Mouse (Mus musculus) heart, embryonic 15.5 days (tissue): Measurements from ENCODE around the gene Exosc10. TPM values are rescaled to one million over a fixed set of nuclear protein-coding genes. Genes with fewer than 3 reads are reported as not detected.

ENCODE experiments used
- ATAC-seq: fragments of 200-750 bp; cut with Nextera tagmentation; replicated peaks from 2 replicates; pipeline ENCODE4 v1.8.0; 2017; ENCODE audit warnings: low read depth, moderate TSS enrichment; ENCODE audit not compliant: insufficient number of reproducible peaks, insufficient read depth, low FRiP score
- H3K27ac ChIP-seq: fragments of 300-500 bp; sonication (generic); 2 replicates; pipeline ENCODE4 v1.5.1; 2015; ENCODE audit warnings: mild to moderate bottlenecking, inconsistent platforms
- H3K27me3 ChIP-seq: fragments of 300-500 bp; sonication (generic); 2 replicates; pipeline ENCODE4 v1.6.1; 2015; ENCODE audit warnings: inconsistent platforms
- H3K36me3 ChIP-seq: fragments of 300-500 bp; sonication (generic); 2 replicates; pipeline ENCODE4 v1.6.1; 2015; ENCODE audit warnings: mild to moderate bottlenecking, inconsistent platforms
- H3K4me1 ChIP-seq: fragments of 300-500 bp; sonication (generic); replicated peaks from 2 replicates; pipeline ENCODE4 v1.6.1; 2015; ENCODE audit warnings: inconsistent platforms
- H3K4me2 ChIP-seq: fragments of 300-500 bp; sonication (generic); 2 replicates; pipeline ENCODE4 v1.6.1; 2015; ENCODE audit warnings: inconsistent platforms, mild to moderate bottlenecking, moderate library complexity
- H3K4me3 ChIP-seq: fragments of 300-500 bp; sonication (generic); 2 replicates; pipeline ENCODE4 v1.5.1; 2015; ENCODE audit warnings: mild to moderate bottlenecking, inconsistent platforms
- H3K9ac ChIP-seq: fragments of 300-500 bp; sonication (generic); 2 replicates; pipeline ENCODE4 v1.6.1; 2015; ENCODE audit warnings: mild to moderate bottlenecking, inconsistent platforms
- H3K9me3 ChIP-seq: fragments of 300-500 bp; sonication (generic); replicated peaks from 2 replicates; pipeline ENCODE4 v1.6.1; 2016; ENCODE audit warnings: inconsistent platforms
- WGBS: fragments of 180-500 bp; shearing (Covaris S2); methylation state at CpG from one replicate; pipeline ENCODE4 v1.1.7; 2015; ENCODE audit warnings: mixed read lengths; 5-methylcytosine and 5-hydroxymethylcytosine counted together
- polyA plus RNA-seq: library from polyadenylated mRNA; unstranded; fragments of >200 nt; fragmentation: Nextera tagmentation; extraction: Ambion mirVana; gene quantifications from 2 replicates; pipeline ENCODE4 v1.2.1, GENCODE M21; 2015

Gene Exosc10
- polyA plus RNA-seq, 1 experiment from 2014 or later: 56.4 TPM

DNA sequence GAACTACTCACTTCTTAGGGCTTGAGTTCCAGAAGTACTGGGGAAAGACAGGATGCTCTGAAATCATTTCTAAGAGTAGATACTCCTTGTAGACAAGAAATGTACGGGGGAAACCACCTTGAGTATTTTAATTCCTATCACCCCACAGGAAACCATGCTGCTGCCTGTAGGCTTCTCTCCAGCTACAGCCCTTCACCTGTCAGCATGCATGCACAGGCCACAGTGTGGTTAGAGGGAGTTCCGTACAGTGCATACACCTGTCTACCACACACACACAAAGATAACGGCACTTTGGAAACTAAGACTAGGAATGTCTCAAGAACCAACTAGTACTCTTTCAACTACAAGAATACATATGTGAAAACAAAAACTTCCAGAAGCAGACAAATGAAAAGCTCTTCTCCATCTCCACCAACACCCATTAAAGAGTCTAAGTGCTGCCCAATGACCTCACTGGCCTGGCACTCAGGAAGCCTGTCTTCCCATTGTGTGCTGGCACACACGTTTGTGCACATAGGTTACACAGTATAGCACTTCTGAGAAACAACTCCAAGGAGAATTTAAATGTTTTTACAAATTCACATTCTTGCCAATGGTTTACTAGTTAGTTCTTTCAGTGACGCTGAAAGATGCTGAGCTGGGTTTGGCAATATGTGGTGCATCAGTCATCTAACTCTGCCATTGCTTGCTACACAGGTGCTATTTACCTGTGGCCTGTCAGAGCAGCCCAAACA, 52.6 kb downstream of the Exosc10 start:
- no peak overlapping the region for H3K9ac ChIP-seq
- H3K27me3 ChIP-seq: no peaks in the 10 kb centered on the region
- no peaks in the 10 kb centered on the region for H3K9me3 ChIP-seq
- no peak for ATAC-seq
- 56% methylated on average over 5 of the region's 5 CpGs for WGBS
- H3K4me1 ChIP-seq: peaks cover 23% of the 10 kb centered on the region
- H3K27ac ChIP-seq: 0 out of 2 replicates have a peak overlapping the region, but pooled peaks have one; percentile 13
- H3K4me3 ChIP-seq: no peak overlapping the region
- no peak overlapping the region for H3K4me2 ChIP-seq
- peaks cover 25% of the 10 kb centered on the region for H3K36me3 ChIP-seq

GRCm38 (mm10) chr4:148612557-148612956, 54.3 kb downstream of the Exosc10 start:
- WGBS: 54% methylated on average over 4 of the region's 4 CpGs
- H3K4me3 ChIP-seq: no peak overlapping the region
- H3K36me3 ChIP-seq: peaks cover 41% of the 10 kb centered on the region
- no peaks in the 10 kb centered on the region for H3K27me3 ChIP-seq
- no peak overlapping the region for H3K27ac ChIP-seq
- H3K9ac ChIP-seq: no peak overlapping the region
- H3K4me2 ChIP-seq: no peak overlapping the region
- no peak for ATAC-seq
- peaks cover 23% of the 10 kb centered on the region for H3K4me1 ChIP-seq
- no peaks in the 10 kb centered on the region for H3K9me3 ChIP-seq

GRCm38 (mm10) chr4:148613738-148614137, 55.5 kb downstream of the Exosc10 start:
- Histone ChIP-seq H3K27ac (no peak overlapping the region), H3K9me3 (no peaks in the 10 kb centered on the region), H3K4me2 (no peak overlapping the region), H3K4me3 (no peak overlapping the region), H3K4me1 (peaks cover 17% of the 10 kb centered on the region), H3K36me3 (peaks cover 48% of the 10 kb centered on the region), H3K27me3 (no peaks in the 10 kb centered on the region), H3K9ac (no peak overlapping the region)
- 86% methylated on average over 9 of the region's 9 CpGs for WGBS
- no peak for ATAC-seq

DNA sequence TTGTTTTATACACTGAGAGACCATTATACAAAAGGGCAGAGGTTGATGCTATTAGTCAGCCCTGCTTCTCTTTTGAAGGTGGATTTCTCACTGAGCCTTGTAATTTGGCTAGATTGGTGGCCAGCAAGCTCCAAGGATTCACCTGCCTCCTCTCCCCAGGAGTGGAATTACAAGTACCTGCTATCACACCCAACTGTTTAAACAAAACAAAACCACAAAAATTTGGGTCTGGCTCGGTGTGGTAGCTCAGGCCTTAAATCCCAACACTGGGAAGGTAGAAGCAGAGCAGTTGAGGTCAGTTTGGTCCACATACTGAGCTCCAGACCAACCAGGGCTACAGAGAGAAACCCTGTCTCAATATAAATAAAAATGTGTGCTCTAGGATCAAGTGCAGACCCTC, 61.6 kb downstream of the Exosc10 start:
- whole genome bisulfite sequencing: 89% methylated on average over 1 of the region's 1 CpGs
- no peak for ATAC-seq
- Histone ChIP-seq H3K27ac (no peak overlapping the region), H3K4me1 (peaks cover 28% of the 10 kb centered on the region), H3K4me3 (no peak overlapping the region), H3K9me3 (no peaks in the 10 kb centered on the region), H3K4me2 (no peak overlapping the region), H3K27me3 (no peaks in the 10 kb centered on the region), H3K36me3 (peaks cover 91% of the 10 kb centered on the region), H3K9ac (no peak overlapping the region)

GRCm38 (mm10) chr4:148620718-148621117, 62.5 kb downstream of the Exosc10 start:
- Histone ChIP-seq H3K27ac (no peak overlapping the region), H3K27me3 (no peaks in the 10 kb centered on the region), H3K9me3 (no peaks in the 10 kb centered on the region), H3K9ac (no peak overlapping the region), H3K4me3 (no peak overlapping the region), H3K36me3 (peaks cover 85% of the 10 kb centered on the region), H3K4me1 (peaks cover 34% of the 10 kb centered on the region), H3K4me2 (no peak overlapping the region)
- ATAC-seq: no peak
- 94% methylated on average over 1 of the region's 1 CpGs for whole genome bisulfite sequencing

GRCm38 (mm10) chr4:148622485-148622884, 64.3 kb downstream of the Exosc10 start:
- H3K9me3 ChIP-seq: no peaks in the 10 kb centered on the region
- peaks cover 39% of the 10 kb centered on the region for H3K4me1 ChIP-seq
- H3K27ac ChIP-seq: no peak overlapping the region
- 94% methylated on average over 4 of the region's 4 CpGs for WGBS
- no peaks in the 10 kb centered on the region for H3K27me3 ChIP-seq
- no peak overlapping the region for H3K4me3 ChIP-seq
- no peak for ATAC-seq
- H3K9ac ChIP-seq: no peak overlapping the region
- peaks cover 69% of the 10 kb centered on the region for H3K36me3 ChIP-seq
- no peak overlapping the region for H3K4me2 ChIP-seq

- WGBS: 88% methylated on average over 4 of the region's 4 CpGs
- no peak for ATAC-seq
- Histone ChIP-seq H3K27me3 (no peaks in the 10 kb centered on the region), H3K9ac (no peak overlapping the region), H3K4me3 (no peak overlapping the region), H3K4me2 (no peak overlapping the region), H3K27ac (no peak overlapping the region), H3K36me3 (peaks cover 63% of the 10 kb centered on the region), H3K9me3 (no peaks in the 10 kb centered on the region), H3K4me1 (peaks cover 35% of the 10 kb centered on the region)
Observed at GRCm38 (mm10) chr4:148623609-148624008, 65.4 kb downstream of the Exosc10 start.

- Histone ChIP-seq H3K36me3 (peaks cover 49% of the 10 kb centered on the region), H3K9ac (no peak overlapping the region; the same call in 1 of the 2 replicates), H3K27ac (no peak overlapping the region), H3K4me3 (peak overlapping the region; percentile 88), H3K27me3 (no peaks in the 10 kb centered on the region), H3K4me2 (peak overlapping the region; percentile 69), H3K9me3 (no peaks in the 10 kb centered on the region), H3K4me1 (peaks cover 35% of the 10 kb centered on the region)
- ATAC-seq: no peak
- 75% methylated on average over 10 of the region's 10 CpGs for WGBS
Observed at GRCm38 (mm10) chr4:148625010-148625409, 66.8 kb downstream of the Exosc10 start.

DNA sequence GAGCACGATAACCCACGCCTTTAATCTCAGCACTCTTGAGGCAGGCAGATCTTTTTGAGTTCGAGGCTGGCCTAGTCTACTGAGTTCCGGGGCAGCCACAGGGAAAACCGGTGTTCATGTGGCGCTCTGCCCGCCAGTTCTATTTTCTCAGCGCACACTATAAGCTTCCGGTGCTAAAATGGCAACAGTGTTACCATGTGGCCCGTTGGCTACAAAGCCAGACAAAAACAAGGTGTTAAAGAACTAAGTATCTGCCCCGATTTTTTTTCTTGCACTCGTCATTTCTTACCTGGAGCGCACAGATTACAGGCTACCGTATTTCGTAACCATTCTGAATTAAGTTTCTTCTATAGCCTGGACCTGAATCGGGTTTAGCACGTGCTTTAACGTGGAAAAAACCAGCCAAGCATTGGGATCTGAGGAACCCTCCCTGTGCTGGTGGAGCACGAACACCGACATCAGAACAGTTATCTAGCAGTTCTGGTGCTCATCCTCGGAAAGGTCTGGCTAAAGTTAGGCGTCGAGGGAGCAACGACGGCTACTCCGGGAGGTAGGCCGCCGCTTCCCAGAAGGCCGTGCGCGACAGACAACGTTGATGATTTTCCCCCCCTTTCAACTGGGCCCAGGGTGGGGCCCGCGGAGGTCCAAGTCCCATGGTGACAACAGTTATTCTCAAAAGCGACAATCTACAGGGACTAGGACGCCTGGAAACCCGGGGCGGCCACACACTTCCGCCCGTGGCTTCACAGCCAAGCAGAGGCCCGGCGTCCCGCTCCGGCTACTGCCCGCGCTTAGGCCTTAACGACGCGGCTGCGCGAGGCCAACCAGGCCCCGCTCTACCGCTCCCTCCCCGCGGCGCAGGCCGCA, 67.8 kb downstream of the Exosc10 start:
- Histone ChIP-seq H3K27ac (peak overlapping the region; percentile 95), H3K27me3 (no peaks in the 10 kb centered on the region), H3K9me3 (no peaks in the 10 kb centered on the region)

DNA sequence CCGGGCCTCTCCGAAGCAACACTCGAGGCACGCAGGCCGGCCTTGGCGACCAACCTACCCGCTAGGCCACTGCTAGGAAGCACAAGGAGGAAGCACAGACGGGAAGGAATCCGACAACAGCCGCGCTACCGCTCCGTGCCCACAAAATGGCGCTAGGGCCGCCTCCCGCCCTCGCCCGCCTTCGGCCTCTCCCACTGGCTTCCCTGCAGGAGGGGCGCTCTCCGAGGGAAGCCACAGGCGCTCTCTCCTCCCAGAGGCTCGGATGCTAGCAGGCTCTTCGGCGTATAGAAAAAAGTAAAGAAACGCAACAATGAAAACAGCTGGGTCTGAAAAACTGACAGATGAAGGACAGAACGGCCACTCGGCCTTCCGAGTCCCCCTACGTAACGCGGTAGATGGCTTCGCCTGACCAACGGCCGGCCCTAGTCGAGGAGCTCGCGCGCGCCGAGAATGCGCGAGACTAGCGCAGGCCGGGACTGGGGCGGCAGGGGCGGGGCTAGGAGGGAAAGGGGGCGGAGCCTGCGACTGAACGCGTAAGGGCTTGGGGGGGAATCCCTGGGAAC, 68.5 kb downstream of the Exosc10 start, which contains the start of gene Tardbp:
Gene Tardbp, minus strand, starts transcription at position 397 of the 563 bp plus-strand sequence.
- peak within 1 kb of the TSS; percentile 95 for H3K27ac ChIP-seq
- H3K9me3 ChIP-seq: no peaks in the 10 kb centered on the region
- peak; percentile 96 for ATAC-seq
- peak within 1 kb of the TSS; percentile 88 for H3K4me3 ChIP-seq
- H3K27me3 ChIP-seq: no peaks in the 10 kb centered on the region
- peak within 1 kb of the TSS; percentile 69 for H3K4me2 ChIP-seq
- peaks cover 34% of the 10 kb centered on the region for H3K36me3 ChIP-seq
- under 1% methylated on average over 51 of the region's 51 CpGs for WGBS
- H3K9ac ChIP-seq: peak within 1 kb of the TSS; percentile 98
- peaks cover 32% of the 10 kb centered on the region for H3K4me1 ChIP-seq

More for the DNA sequence above, 67.8 kb downstream of the Exosc10 start:
- H3K4me2 ChIP-seq: peak overlapping the region; percentile 69
- ATAC-seq: peak; percentile 63
- peaks cover 35% of the 10 kb centered on the region for H3K4me1 ChIP-seq
- peak overlapping the region; percentile 98 for H3K9ac ChIP-seq
- H3K4me3 ChIP-seq: peak overlapping the region; percentile 88
- H3K36me3 ChIP-seq: peaks cover 41% of the 10 kb centered on the region
- under 1% methylated on average over 57 of the region's 57 CpGs for WGBS

- H3K27me3 ChIP-seq: no peaks in the 10 kb centered on the region
- peak overlapping the region; percentile 69 for H3K4me2 ChIP-seq
- H3K36me3 ChIP-seq: peaks cover 28% of the 10 kb centered on the region
- ATAC-seq: no peak
- H3K4me3 ChIP-seq: peak overlapping the region; percentile 88
- peaks cover 32% of the 10 kb centered on the region for H3K4me1 ChIP-seq
- peak overlapping the region; percentile 95 for H3K27ac ChIP-seq
- WGBS: 61% methylated on average over 3 of the region's 3 CpGs
- no peaks in the 10 kb centered on the region for H3K9me3 ChIP-seq
- peak overlapping the region; percentile 98; the same call in 1 of the 2 replicates for H3K9ac ChIP-seq
Observed at GRCm38 (mm10) chr4:148627246-148627645, 69.0 kb downstream of the Exosc10 start.
